Mouse (Mus musculus) intestine, embryonic 16.5 days (tissue): Measurements from ENCODE around the gene Mcf2l. TPM values are rescaled to one million over a fixed set of nuclear protein-coding genes. Genes with fewer than 3 reads are reported as not detected.

Experiments used
- ATAC-seq: fragments of 200-750 bp; cut with Nextera tagmentation; 2 replicates; pipeline ENCODE4 v1.8.0; 2017; ENCODE audit warnings: moderate TSS enrichment, moderate library complexity
- H3K27ac ChIP-seq: fragments of 300-500 bp; sonication (generic); 2 replicates; pipeline ENCODE4 v1.5.1; 2014; ENCODE audit warnings: mild to moderate bottlenecking, low read length
- H3K27me3 ChIP-seq: fragments of 300-500 bp; sonication (generic); replicated peaks from 2 replicates; pipeline ENCODE4 v1.6.1; 2014; ENCODE audit warnings: low read length, control low read depth, mixed read lengths; ENCODE audit not compliant: control insufficient read depth, insufficient read depth
- H3K36me3 ChIP-seq: fragments of 300-500 bp; sonication (generic); 2 replicates; pipeline ENCODE4 v1.6.1; 2014; ENCODE audit warnings: low read length, control low read depth; ENCODE audit not compliant: control insufficient read depth, insufficient read depth
- H3K4me1 ChIP-seq: fragments of 300-500 bp; sonication (generic); 2 replicates; pipeline ENCODE4 v1.6.1; 2014; ENCODE audit warnings: low read length, control low read depth, mixed read lengths; ENCODE audit not compliant: control insufficient read depth, insufficient read depth
- H3K4me2 ChIP-seq: fragments of 300-500 bp; sonication (generic); 2 replicates; pipeline ENCODE4 v1.6.1; 2014; ENCODE audit warnings: low read depth, low read length, control low read depth
- H3K4me3 ChIP-seq: fragments of 300-500 bp; sonication (generic); 2 replicates; pipeline ENCODE4 v1.5.1; 2014; ENCODE audit warnings: mild to moderate bottlenecking, low read length
- H3K9ac ChIP-seq: fragments of 300-500 bp; sonication (generic); 2 replicates; pipeline ENCODE4 v1.6.1; 2014; ENCODE audit warnings: low read depth, low read length
- H3K9me3 ChIP-seq: fragments of 300-500 bp; sonication (generic); 2 replicates; pipeline ENCODE4 v1.6.1; 2016; ENCODE audit warnings: low read length, control low read depth; ENCODE audit not compliant: control insufficient read depth
- WGBS: fragments of 180-500 bp; shearing (Covaris S2); extraction: QIAGEN DNeasy Blood & Tissue Kit; methylation state at CpG from one replicate; pipeline ENCODE4 v1.1.7; 2014; 5-methylcytosine and 5-hydroxymethylcytosine counted together
- microRNA-seq: library from miRNA; unstranded; fragments of <30 nt; microRNA quantifications from one replicate; pipeline ENCODE4, GENCODE M21; 2016
- polyA plus RNA-seq: library from polyadenylated mRNA; unstranded; fragments of >200 nt; fragmentation: Nextera tagmentation; extraction: Ambion mirVana; gene quantifications from 2 replicates; pipeline ENCODE4 v1.2.1, GENCODE M21; 2015

The Mcf2l gene
- polyA plus RNA-seq, 1 experiment from 2014 or later = 14.1 TPM

DNA sequence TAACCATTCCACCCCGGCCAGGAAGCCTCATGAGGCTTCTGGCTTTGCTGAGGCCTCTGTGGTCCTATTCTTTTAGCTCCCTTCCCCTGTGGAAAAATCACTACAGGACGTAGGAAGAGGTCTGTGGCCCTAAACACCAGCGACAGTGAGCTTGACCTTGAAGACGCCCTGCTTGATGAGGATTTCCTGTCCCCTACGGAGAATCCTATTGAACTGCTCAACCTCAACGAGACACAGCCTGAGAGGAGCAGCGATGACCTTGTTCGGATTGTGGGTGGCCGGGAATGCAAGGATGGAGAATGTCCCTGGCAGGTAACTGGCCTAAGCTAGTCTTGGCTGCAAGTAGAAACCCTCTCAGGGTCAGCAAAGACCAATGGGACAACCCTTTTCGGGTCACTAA, 176.9 kb downstream of the Mcf2l start:
- Histone ChIP-seq H3K27me3 (no peaks in the 10 kb centered on the region), H3K9me3 (no peaks in the 10 kb centered on the region), H3K4me2 (no peak overlapping the region), H3K4me1 (no peaks in the 10 kb centered on the region), H3K27ac (no peak overlapping the region), H3K9ac (no peak overlapping the region), H3K4me3 (no peak overlapping the region), H3K36me3 (no peaks in the 10 kb centered on the region)
- ATAC-seq = no peak
- 82% methylated on average over 10 of the region's 10 CpGs for WGBS

DNA sequence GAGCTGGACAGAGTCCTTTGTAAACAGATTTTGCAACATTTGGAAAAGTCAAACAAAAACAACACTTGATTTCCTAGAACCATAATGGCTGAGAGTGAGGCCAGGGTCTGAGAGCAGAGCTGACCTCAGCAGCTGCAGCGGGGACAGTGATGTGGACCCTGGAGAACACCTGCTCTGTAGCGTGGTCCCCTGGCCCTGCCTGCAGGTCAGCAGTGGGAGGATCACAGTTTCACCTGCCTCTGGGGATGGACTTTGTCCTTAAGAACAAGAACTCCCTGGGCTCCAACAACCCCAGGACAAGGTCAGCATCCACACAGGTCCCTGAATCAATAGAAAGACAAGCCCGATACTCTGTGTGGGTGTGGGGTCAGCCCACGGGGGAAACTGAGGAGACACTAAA, 183.7 kb downstream of the Mcf2l start:
- no peak overlapping the region for H3K4me2 ChIP-seq
- no peaks in the 10 kb centered on the region for H3K36me3 ChIP-seq
- no peak overlapping the region for H3K4me3 ChIP-seq
- H3K27me3 ChIP-seq = no peaks in the 10 kb centered on the region
- H3K27ac ChIP-seq = no peak overlapping the region
- peaks cover 6% of the 10 kb centered on the region; the same call in 1 of the 2 replicates for H3K4me1 ChIP-seq
- 72% methylated on average over 4 of the region's 4 CpGs for WGBS
- ATAC-seq = no peak
- no peak overlapping the region for H3K9ac ChIP-seq
- no peaks in the 10 kb centered on the region for H3K9me3 ChIP-seq

DNA sequence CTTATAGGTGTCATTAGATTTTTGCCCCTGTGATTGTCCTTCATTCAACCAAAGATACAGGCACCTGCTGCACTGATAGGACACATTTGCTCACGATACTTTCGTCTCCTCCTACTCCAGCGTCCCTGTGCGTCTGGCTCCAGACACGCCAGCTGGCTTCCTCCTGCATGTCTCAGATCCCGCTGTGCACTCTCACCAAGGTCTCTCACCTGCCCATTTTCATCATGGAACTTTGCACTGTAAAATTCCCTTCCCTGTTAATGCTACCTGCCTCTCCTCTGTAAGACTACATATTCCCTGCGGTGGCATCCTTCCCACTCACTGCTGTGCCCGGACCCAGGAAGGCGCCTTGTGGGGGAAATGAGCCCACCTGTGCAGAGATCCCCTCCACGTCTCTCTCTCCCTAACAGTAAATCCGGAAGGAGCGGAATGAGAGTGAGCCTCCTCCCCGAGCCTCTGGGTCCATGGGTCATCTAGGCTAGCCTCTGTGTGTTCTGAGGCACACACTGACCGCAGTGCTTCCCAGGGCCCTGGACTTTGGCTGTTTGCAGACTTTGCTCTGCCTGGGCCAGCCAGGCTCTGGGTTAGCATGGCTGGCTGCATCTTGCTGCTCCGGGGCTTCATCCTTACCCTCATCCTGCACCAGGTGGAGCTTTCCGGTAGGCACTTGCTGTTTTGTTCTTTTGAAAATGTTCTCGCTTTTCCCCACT, 187.0 kb downstream of the Mcf2l start, which contains the start of gene Proz:
Gene Proz (plus strand): TSS at position 474 of the 710 bp plus-strand sequence.
- H3K27ac ChIP-seq = peak within 1 kb of the TSS; percentile 88
- ATAC-seq = peak; percentile 96
- 64% methylated on average over 17 of the region's 17 CpGs for WGBS
- no peaks in the 10 kb centered on the region for H3K27me3 ChIP-seq
- H3K4me2 ChIP-seq = peak within 1 kb of the TSS; percentile 31
- peak within 1 kb of the TSS; percentile 26 for H3K4me3 ChIP-seq
- H3K4me1 ChIP-seq = peaks cover 6% of the 10 kb centered on the region; the same call in 1 of the 2 replicates
- no peaks in the 10 kb centered on the region for H3K36me3 ChIP-seq
- no peaks in the 10 kb centered on the region for H3K9me3 ChIP-seq
- H3K9ac ChIP-seq = peak within 1 kb of the TSS; percentile 42; the same call in 1 of the 2 replicates

DNA sequence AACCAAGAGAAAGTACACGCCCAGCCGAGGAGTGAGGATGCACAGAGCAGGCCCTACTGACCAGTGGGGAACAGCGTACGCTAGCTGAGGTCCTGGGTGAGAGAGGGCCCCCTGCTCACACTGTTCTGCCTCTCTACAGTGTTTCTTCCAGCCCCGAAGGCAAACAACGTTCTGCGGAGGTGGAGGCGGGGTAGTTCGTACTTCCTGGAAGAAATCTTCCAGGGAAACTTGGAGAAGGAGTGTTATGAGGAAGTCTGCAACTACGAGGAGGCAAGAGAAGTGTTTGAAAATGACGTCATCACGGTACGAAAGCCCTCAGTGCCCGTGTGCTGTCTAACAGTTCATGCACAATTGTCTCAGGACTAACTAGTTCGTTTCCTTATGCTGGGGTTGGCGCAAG, 189.5 kb downstream of the Mcf2l start:
- H3K9me3 ChIP-seq = no peaks in the 10 kb centered on the region
- no peak overlapping the region; the same call in 1 of the 2 replicates for H3K27ac ChIP-seq
- no peaks in the 10 kb centered on the region for H3K36me3 ChIP-seq
- ATAC-seq = no peak
- H3K4me3 ChIP-seq = no peak overlapping the region
- 58% methylated on average over 16 of the region's 16 CpGs for WGBS
- no peak overlapping the region for H3K4me2 ChIP-seq
- H3K4me1 ChIP-seq = peaks cover 3% of the 10 kb centered on the region; the same call in 1 of the 2 replicates
- no peaks in the 10 kb centered on the region for H3K27me3 ChIP-seq
- H3K9ac ChIP-seq = no peak overlapping the region

Small RNAs within 50 kb of the gene (microRNA-seq; reads per million reads assigned to microRNA genes)
- not detected for gene Gm38671

Other genes starting within 250 kb of the Mcf2l start
- gene Tubgcp3, start 201.6 kb upstream of the Mcf2l start, polyA plus RNA-seq = 34.4 and 37.6 TPM in 2 replicates
- 9.0 and 11.2 TPM in 2 replicates for gene Atp11a, start 116.8 kb upstream of the Mcf2l start, polyA plus RNA-seq
- 0.13 and 0.18 TPM in 2 replicates for gene F7, start 152.2 kb downstream of the Mcf2l start, polyA plus RNA-seq
- 27.6 and 42.9 TPM in 2 replicates for gene F10, start 163.5 kb downstream of the Mcf2l start, polyA plus RNA-seq
- gene Proz, start 187.1 kb downstream of the Mcf2l start, polyA plus RNA-seq = 13.0 and 18.5 TPM in 2 replicates
- 28.7 and 30.2 TPM in 2 replicates for gene Pcid2, start 231.7 kb downstream of the Mcf2l start, polyA plus RNA-seq
- 81.5 and 84.7 TPM in 2 replicates for gene Cul4a, start 231.8 kb downstream of the Mcf2l start, polyA plus RNA-seq